Mouse (Mus musculus) MEL (cell line): ENCODE measurements around the gene Olfml3.

Experiments
- NRF1 ChIP-seq: IDR thresholded peaks from 2 replicates; pipeline ENCODE4 v1.6.1; 2014; ENCODE audit warnings: low read depth, mild to moderate bottlenecking, inconsistent platforms, low read length, improper control_type of control experiment, moderate library complexity; ENCODE audit not compliant: poor library complexity, insufficient read depth, severe bottlenecking
- RAD21 ChIP-seq: IDR thresholded peaks from 2 replicates; pipeline ENCODE4 v1.6.1; 2011; ENCODE audit warnings: mild to moderate bottlenecking, low read depth, low read length, improper control_type of control experiment
- RCOR1 ChIP-seq: IDR thresholded peaks from 2 replicates; pipeline ENCODE4 v1.6.1; 2012; ENCODE audit warnings: low read depth, mild to moderate bottlenecking, inconsistent platforms, low read length, improper control_type of control experiment

- TF ChIP-seq RCOR1 (no peak), RAD21 (no peak), NRF1 (no peak)
Measured at GRCm38 (mm10) chr3:103739329-103739728, 1.5 kb upstream of the Olfml3 start, which contains the start of gene Gm10964.
